Mouse (Mus musculus) heart, adult 2 months (tissue): ENCODE measurements around the gene 2200002D01Rik. TPM values are rescaled to one million over a fixed set of nuclear protein-coding genes. Genes with fewer than 3 reads are reported as not detected.
"Not testable (repeated sequence)": the region's sequence is repeated elsewhere in the genome, so short reads cannot be mapped to it uniquely, and the experiment has no call there.

Experiments
- DNase-seq, 2 experiments: peaks; one replicate each; pipeline ENCODE4 v3.0.0; 2021
- H3K27ac ChIP-seq: fragments of 200-600 bp; 2 replicates; pipeline ENCODE4 v1.8.1; 2022
- H3K27me3 ChIP-seq: fragments of 200-500 bp; 2 replicates; pipeline ENCODE4 v1.6.1; 2012; ENCODE audit warnings: mild to moderate bottlenecking, low read length, inconsistent platforms, mixed read lengths; ENCODE audit not compliant: control insufficient read depth, insufficient read depth
- H3K36me3 ChIP-seq: fragments of 200-500 bp; 2 replicates; pipeline ENCODE4 v1.6.1; 2012; ENCODE audit warnings: low read length, inconsistent platforms; ENCODE audit not compliant: control insufficient read depth, insufficient read depth
- H3K4me1 ChIP-seq: fragments of 200-500 bp; 2 replicates; pipeline ENCODE4 v1.6.1; 2011; ENCODE audit warnings: low read length; ENCODE audit not compliant: control insufficient read depth, insufficient read depth
- H3K4me3 ChIP-seq: fragments of 200-600 bp; 2 replicates; pipeline ENCODE4 v1.8.1; 2022
- H3K79me2 ChIP-seq: fragments of 200-500 bp; replicated peaks from 2 replicates; pipeline ENCODE4 v1.6.1; 2012; ENCODE audit warnings: mild to moderate bottlenecking, inconsistent platforms, low read length, moderate library complexity, mixed read lengths; ENCODE audit not compliant: control insufficient read depth, insufficient read depth
- H3K9ac ChIP-seq: fragments of 200-500 bp; 2 replicates; pipeline ENCODE4 v1.6.1; 2012; ENCODE audit warnings: low read depth, mild to moderate bottlenecking, control low read depth, inconsistent platforms, low read length, mixed read lengths
- CTCF ChIP-seq: fragments of 200-600 bp; IDR thresholded peaks from 2 replicates; pipeline ENCODE4 v1.8.1; 2022; ENCODE audit warnings: antibody characterized with exemption, mild to moderate bottlenecking, moderate library complexity
- EP300 ChIP-seq: fragments of 200-500 bp; IDR thresholded peaks from 2 replicates; pipeline ENCODE4 v1.6.1; 2011; ENCODE audit warnings: low read depth, low read length, control low read depth; ENCODE audit not compliant: insufficient read depth
- POLR2A ChIP-seq: fragments of 200-500 bp; IDR thresholded peaks from 2 replicates; pipeline ENCODE4 v1.6.1; 2011; ENCODE audit warnings: mild to moderate bottlenecking, low read depth, low read length, control low read depth; ENCODE audit not compliant: insufficient read depth
- WGBS: fragments of 180-500 bp; shearing (Covaris S2); methylation state at CpG from one replicate; pipeline ENCODE4 v1.1.7; 2018; 5-methylcytosine and 5-hydroxymethylcytosine counted together
- intact Hi-C: fragments of 180-260 bp; cut with DNase I; formaldehyde crosslinking; loops from one replicate; pipeline ENCODE4 v1.15.1; 2025
- polyA plus RNA-seq: library from polyadenylated mRNA; depleted of rRNA; stranded (reverse); fragments of >200 nt; gene quantifications from 2 replicates; pipeline ENCODE4 v1.2.3, GENCODE M21; 2012; rRNA removed
- total RNA-seq, 2 experiments: library from RNA; stranded (reverse); gene quantifications; 2 replicates each; pipeline ENCODE4 v1.2.3; 2021

Gene 2200002D01Rik
- total and polyA plus RNA-seq, 3 experiments: 0.98 to 2.0 (median 1.5) TPM

DNA sequence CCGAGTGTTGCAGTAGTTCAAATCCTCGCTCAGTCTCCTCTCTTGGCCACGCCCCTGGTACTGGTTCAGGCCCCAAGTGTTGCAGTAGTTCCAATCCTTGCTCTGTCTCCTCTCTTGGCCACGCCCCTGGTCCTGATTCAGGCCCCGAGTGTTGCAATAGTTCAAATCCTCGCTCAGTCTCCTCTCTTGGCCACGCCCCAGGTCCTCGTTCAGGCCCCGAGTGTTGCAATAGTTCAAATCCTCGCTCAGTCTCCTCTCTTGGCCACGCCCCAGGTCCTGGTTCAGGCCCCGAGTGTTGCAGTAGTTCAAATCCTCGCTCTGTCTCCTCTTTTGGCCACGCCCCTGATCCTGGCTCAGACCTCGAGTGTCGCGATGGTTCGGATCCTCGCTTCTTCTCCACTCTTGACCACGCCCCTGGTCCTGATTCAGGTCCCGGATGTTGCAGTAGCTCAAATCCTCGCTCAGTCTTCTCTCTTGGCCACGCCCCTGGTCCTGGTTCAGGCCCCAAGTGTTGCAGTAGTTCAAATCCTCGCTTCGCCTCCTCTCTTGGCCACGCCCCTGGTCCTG, 36.0 kb downstream of the 2200002D01Rik start:
- TF ChIP-seq POLR2A: no peak
- TF ChIP-seq CTCF: no peak
- TF ChIP-seq EP300: no peak
- peak in 1 of 2 experiments; percentile 12 for DNase-seq
- Histone ChIP-seq H3K36me3 (no peaks in the 10 kb centered on the region), H3K9ac (no peak overlapping the region), H3K27me3 (no peaks in the 10 kb centered on the region), H3K4me1 (no peaks in the 10 kb centered on the region), H3K27ac (peak overlapping the region; percentile 84), H3K79me2 (no peaks in the 10 kb centered on the region), H3K4me3 (peak overlapping the region; percentile 44)
- 34% methylated on average over 26 of the region's 26 CpGs for WGBS
- intact Hi-C loops: no loop called here

DNA sequence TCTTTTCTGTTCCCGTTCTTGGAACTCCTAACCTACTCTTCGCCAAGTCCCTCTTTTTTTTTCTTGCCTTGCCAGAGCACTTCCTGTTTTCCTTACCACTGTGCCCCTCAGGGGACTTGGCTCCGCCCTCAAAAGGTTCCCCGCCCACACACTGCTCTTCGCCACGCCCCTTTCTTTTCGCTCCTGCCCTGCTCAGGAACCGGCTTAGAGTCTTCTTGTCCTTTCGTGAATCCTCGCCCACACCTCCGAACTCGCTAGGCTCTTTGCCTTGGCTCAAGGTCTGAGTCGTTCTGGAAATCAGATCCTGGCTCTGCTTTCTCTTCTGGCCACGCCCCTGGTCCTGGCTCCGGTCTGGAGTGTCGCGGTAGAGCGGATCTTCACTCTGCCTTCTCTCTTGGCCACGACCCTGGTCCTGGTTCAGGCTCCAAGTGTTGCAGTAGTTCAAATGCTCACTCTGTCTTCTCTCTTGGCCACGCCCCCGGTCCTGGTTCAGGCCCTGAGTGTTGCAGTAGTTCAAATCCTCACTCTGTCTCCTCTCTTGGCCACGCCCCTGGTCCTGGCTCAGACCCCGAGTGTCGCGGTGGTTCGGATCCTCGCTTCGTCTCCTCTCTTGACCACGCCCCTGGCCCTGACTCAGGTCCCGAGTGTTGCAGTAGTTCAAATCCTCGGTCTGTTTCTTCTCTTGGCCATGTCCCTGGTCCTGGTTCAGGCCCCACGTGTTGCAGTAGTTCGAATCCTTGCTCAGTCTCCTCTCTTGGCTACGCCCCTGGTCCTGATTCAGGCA, 36.7 kb downstream of the 2200002D01Rik start:
- H3K27me3 ChIP-seq: no peaks in the 10 kb centered on the region
- DNase-seq: peak; percentile 87 to 92
- WGBS: 5% methylated on average over 34 of the region's 34 CpGs

DNA sequence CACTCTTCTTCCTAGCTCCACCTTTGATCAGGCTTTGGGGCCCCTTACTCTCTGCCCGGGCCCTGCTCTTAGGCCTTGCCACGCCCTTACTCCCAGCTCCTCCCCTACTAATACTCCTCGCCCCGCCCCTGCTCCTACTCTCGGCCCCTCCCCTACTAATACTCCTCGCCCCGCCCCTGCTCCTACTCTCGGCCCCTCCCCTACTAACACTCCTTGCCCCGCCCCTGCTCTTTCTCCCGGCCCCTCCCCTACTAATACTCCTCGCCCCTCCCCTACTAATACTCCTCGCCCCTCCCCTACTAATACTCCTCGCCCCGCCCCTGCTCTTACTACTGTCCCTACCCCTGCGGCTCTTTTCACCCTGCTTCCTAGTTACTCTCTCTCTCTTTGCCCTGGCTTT, 37.3 kb downstream of the 2200002D01Rik start:
- WGBS: 24% methylated on average over 12 of the region's 15 CpGs
- not testable (repeated sequence) for H3K4me1 ChIP-seq, H3K79me2 ChIP-seq, H3K9ac ChIP-seq, H3K36me3 ChIP-seq, H3K27me3 ChIP-seq
- peak in 1 of 2 experiments; percentile 56 for DNase-seq
- Histone ChIP-seq H3K27ac (peak overlapping the region; percentile 84), H3K4me3 (peak overlapping the region; percentile 44)
- intact Hi-C loops: loop anchor here (1.0 kb wide), 1 partner anchor 20 kb away; no protein-coding TSS in a partner anchor

More for the DNA sequence above, 36.7 kb downstream of the 2200002D01Rik start:
- Histone ChIP-seq H3K27ac (peak overlapping the region; percentile 84), H3K4me1 (no peaks in the 10 kb centered on the region), H3K79me2 (no peaks in the 10 kb centered on the region), H3K9ac (peak overlapping the region; percentile 37), H3K36me3 (no peaks in the 10 kb centered on the region), H3K4me3 (peak overlapping the region; percentile 44)
- intact Hi-C loops: loop anchor here (1.0 kb wide), 1 partner anchor 20 kb away; no protein-coding TSS in a partner anchor
- TF ChIP-seq POLR2A (peak; percentile 75), CTCF (no peak), EP300 (0 out of 2 replicates have a peak, but pooled peaks have one; percentile 6)

DNA sequence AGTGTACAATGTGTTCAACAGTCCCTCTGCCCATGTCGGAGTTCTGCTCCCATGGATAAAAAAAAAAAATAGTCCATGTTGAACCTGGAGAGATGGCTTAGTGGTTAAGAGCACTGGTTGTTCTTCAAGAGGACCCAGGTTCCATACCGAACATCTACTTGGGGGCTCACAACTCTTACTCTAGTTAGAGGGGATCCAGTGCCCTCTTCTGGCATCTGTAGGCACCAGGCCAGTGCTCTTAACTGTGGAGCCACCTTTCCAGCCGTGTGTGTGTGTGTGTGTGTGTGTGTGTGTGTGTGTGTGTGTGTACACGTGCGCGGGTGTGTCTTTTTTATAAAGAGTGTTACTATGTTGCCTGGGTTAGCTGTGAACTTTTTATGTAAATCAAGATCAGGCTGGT, 45.7 kb downstream of the 2200002D01Rik start:
- no peaks in the 10 kb centered on the region for H3K79me2 ChIP-seq
- H3K4me1 ChIP-seq: no peaks in the 10 kb centered on the region
- H3K27me3 ChIP-seq: no peaks in the 10 kb centered on the region
- intact Hi-C loops: no loop called here
- TF ChIP-seq EP300: no peak
- TF ChIP-seq CTCF: no peak
- no peak for TF ChIP-seq POLR2A
- H3K27ac ChIP-seq: no peak overlapping the region
- no peak for DNase-seq
- H3K4me3 ChIP-seq: no peak overlapping the region
- no peak overlapping the region for H3K9ac ChIP-seq
- H3K36me3 ChIP-seq: no peaks in the 10 kb centered on the region
- 74% methylated on average over 6 of the region's 6 CpGs for WGBS

Other genes starting within 250 kb of the 2200002D01Rik start
- gene Ryr1, start 123.3 kb downstream of the 2200002D01Rik start, total RNA-seq: under 1 TPM; 0.08 to 0.18 TPM
- gene Ryr1, start 123.3 kb downstream of the 2200002D01Rik start, polyA plus RNA-seq: under 0.01 and 0.06 TPM in 2 replicates
- gene Rasgrp4, start 113.6 kb downstream of the 2200002D01Rik start, total RNA-seq: 1 to 10 TPM; 1.4 TPM
- gene Rasgrp4, start 113.6 kb downstream of the 2200002D01Rik start, polyA plus RNA-seq: 2.2 and 3.6 TPM in 2 replicates
- 10 to 100 TPM; 10.4 to 12.7 TPM for gene Fam98c, start 92.2 kb downstream of the 2200002D01Rik start, total RNA-seq
- gene Fam98c, start 92.2 kb downstream of the 2200002D01Rik start, polyA plus RNA-seq: 16.3 and 18.0 TPM in 2 replicates
- gene Ggn, start 78.3 kb downstream of the 2200002D01Rik start, total RNA-seq: under 1 TPM; 0.18 to 0.29 TPM
- gene Ggn, start 78.3 kb downstream of the 2200002D01Rik start, polyA plus RNA-seq: 0.35 and 0.43 TPM in 2 replicates
- 1 to 10 TPM in 1 of 2 experiments, under 1 TPM in 1; 0.52 to 1.0 TPM for gene Spred3, start 78.1 kb downstream of the 2200002D01Rik start, total RNA-seq
- 1.2 and 1.6 TPM in 2 replicates for gene Spred3, start 78.1 kb downstream of the 2200002D01Rik start, polyA plus RNA-seq
- 100 to 1,000 TPM; 103 to 116 TPM for gene Psmd8, start 67.8 kb downstream of the 2200002D01Rik start, total RNA-seq
- gene Psmd8, start 67.8 kb downstream of the 2200002D01Rik start, polyA plus RNA-seq: 120 and 191 TPM in 2 replicates
- gene Catsperg1, start 34.4 kb downstream of the 2200002D01Rik start, total RNA-seq: under 1 TPM; 0.30 to 0.34 TPM
- gene Catsperg1, start 34.4 kb downstream of the 2200002D01Rik start, polyA plus RNA-seq: 1.0 and 2.4 TPM in 2 replicates
- 1 to 10 TPM; 2.9 to 3.2 TPM for gene Kcnk6, start 16.0 kb downstream of the 2200002D01Rik start, total RNA-seq
- gene Kcnk6, start 16.0 kb downstream of the 2200002D01Rik start, polyA plus RNA-seq: 8.2 and 8.4 TPM in 2 replicates
- 10 to 100 TPM; 63.6 to 74.6 TPM for gene Yif1b, start 10.1 kb downstream of the 2200002D01Rik start, total RNA-seq
- 123 and 138 TPM in 2 replicates for gene Yif1b, start 10.1 kb downstream of the 2200002D01Rik start, polyA plus RNA-seq
- gene Spint2, start 33.4 kb upstream of the 2200002D01Rik start, total RNA-seq: 10 to 100 TPM; 39.4 to 46.4 TPM
- 40.5 and 45.7 TPM in 2 replicates for gene Spint2, start 33.4 kb upstream of the 2200002D01Rik start, polyA plus RNA-seq
- gene Ppp1r14a, start 40.8 kb upstream of the 2200002D01Rik start, total RNA-seq: 10 to 100 TPM in 1 of 2 experiments, 1 to 10 TPM in 1; 8.7 to 10.3 TPM
- gene Ppp1r14a, start 40.8 kb upstream of the 2200002D01Rik start, polyA plus RNA-seq: 16.3 and 18.4 TPM in 2 replicates
- gene Dpf1, start 55.5 kb upstream of the 2200002D01Rik start, total RNA-seq: under 1 TPM in 1 of 2 experiments, not detected in 1; 0.27 TPM
- gene Dpf1, start 55.5 kb upstream of the 2200002D01Rik start, polyA plus RNA-seq: 0.21 and 0.38 TPM in 2 replicates